Mouse (Mus musculus) forebrain, postnatal 0 days (tissue): ENCODE results near the gene Ehd3. TPM values are rescaled to one million over a fixed set of nuclear protein-coding genes. Genes with fewer than 3 reads are reported as not detected.
"Not testable (repeated sequence)": the region's sequence is repeated elsewhere in the genome, so short reads cannot be mapped to it uniquely, and the experiment has no call there.

Source experiments
- ATAC-seq: fragments of 200-750 bp; cut with Nextera tagmentation; 2 replicates; pipeline ENCODE4 v1.8.0; 2017; ENCODE audit warnings: mild to moderate bottlenecking, moderate library complexity
- DNase-seq: peaks from one replicate; pipeline ENCODE4 v3.0.0-alpha.2; 2015
- H3K27ac ChIP-seq: fragments of 300-500 bp; sonication (generic); 2 replicates; pipeline ENCODE4 v1.5.1; 2014; ENCODE audit warnings: low read depth, mild to moderate bottlenecking, antibody characterized with exemption, low read length, moderate library complexity, mixed read lengths
- H3K27me3 ChIP-seq: fragments of 300-500 bp; sonication (generic); 2 replicates; pipeline ENCODE4 v1.6.1; 2014; ENCODE audit warnings: mild to moderate bottlenecking, low read length, mixed read lengths; ENCODE audit not compliant: insufficient read depth
- H3K36me3 ChIP-seq: fragments of 300-500 bp; sonication (generic); 2 replicates; pipeline ENCODE4 v1.6.1; 2014; ENCODE audit warnings: mild to moderate bottlenecking, moderate library complexity; ENCODE audit not compliant: insufficient read depth
- H3K4me1 ChIP-seq: fragments of 300-500 bp; sonication (generic); 2 replicates; pipeline ENCODE4 v1.6.1; 2014; ENCODE audit warnings: antibody characterized with exemption; ENCODE audit not compliant: insufficient read depth
- H3K4me2 ChIP-seq: fragments of 300-500 bp; sonication (generic); 2 replicates; pipeline ENCODE4 v1.6.1; 2014; ENCODE audit warnings: low read depth, mild to moderate bottlenecking, moderate library complexity
- H3K4me3 ChIP-seq: fragments of 300-500 bp; sonication (generic); 2 replicates; pipeline ENCODE4 v1.5.1; 2014; ENCODE audit warnings: low read depth, low read length, mixed read lengths
- H3K9ac ChIP-seq: fragments of 300-500 bp; sonication (generic); 2 replicates; pipeline ENCODE4 v1.6.1; 2014; ENCODE audit warnings: mild to moderate bottlenecking
- H3K9me3 ChIP-seq: fragments of 300-500 bp; sonication (generic); 2 replicates; pipeline ENCODE4 v1.6.1; 2016; ENCODE audit warnings: low read length
- CTCF ChIP-seq: sonication (generic); IDR thresholded peaks from 2 replicates; pipeline ENCODE4 v1.5.1; 2016; ENCODE audit warnings: antibody characterized with exemption, control low read depth, low read depth
- WGBS: fragments of 180-500 bp; shearing (Covaris S2); extraction: QIAGEN DNeasy Blood & Tissue Kit; methylation state at CpG from one replicate; pipeline ENCODE4 v1.1.7; 2014; 5-methylcytosine and 5-hydroxymethylcytosine counted together
- polyA plus RNA-seq: library from polyadenylated mRNA; unstranded; fragments of >200 nt; fragmentation: Nextera tagmentation; extraction: Ambion mirVana; gene quantifications from 2 replicates; pipeline ENCODE4 v1.2.1, GENCODE M21; 2015
- total RNA-seq: library from RNA; depleted of rRNA; stranded (reverse); fragments of >200 nt; gene quantifications from 2 replicates; pipeline ENCODE4 v1.2.3, GENCODE M21; 2014

The Ehd3 gene
- total and polyA plus RNA-seq, 2 experiments from 2014 or later = 22.1 to 39.0 TPM

- no peaks in the 10 kb centered on the region for H3K36me3 ChIP-seq
- DNase-seq = no peak
- ATAC-seq = no peak
- no peak overlapping the region for H3K27ac ChIP-seq
- no peaks in the 10 kb centered on the region for H3K27me3 ChIP-seq
- no peak overlapping the region for H3K4me2 ChIP-seq
- no peaks in the 10 kb centered on the region for H3K4me1 ChIP-seq
- no peak overlapping the region for H3K9ac ChIP-seq
- no peak overlapping the region for H3K4me3 ChIP-seq
- no peak for TF ChIP-seq CTCF
- no peaks in the 10 kb centered on the region for H3K9me3 ChIP-seq
- WGBS = 41% methylated on average over 3 of the region's 3 CpGs
These were observed 35.3 kb downstream of the Ehd3 start for GRCm38 (mm10) chr17:73839086-73839835.

GRCm38 (mm10) chr17:73839876-73840275, 35.9 kb downstream of the Ehd3 start:
- H3K4me1 ChIP-seq, H3K9ac ChIP-seq, H3K9me3 ChIP-seq, H3K4me3 ChIP-seq, ATAC-seq, H3K4me2 ChIP-seq, H3K27me3 ChIP-seq, H3K27ac ChIP-seq, H3K36me3 ChIP-seq, DNase-seq: not testable (repeated sequence)
- WGBS = 22% methylated on average over 1 of the region's 1 CpGs

- Histone ChIP-seq H3K4me3 (no peak overlapping the region), H3K27ac (no peak overlapping the region), H3K4me1 (no peaks in the 10 kb centered on the region), H3K27me3 (no peaks in the 10 kb centered on the region), H3K9ac (no peak overlapping the region), H3K9me3 (no peaks in the 10 kb centered on the region), H3K36me3 (no peaks in the 10 kb centered on the region), H3K4me2 (no peak overlapping the region)
- TF ChIP-seq CTCF = no peak
- DNase-seq (no peak), ATAC-seq (no peak)
- WGBS = 90% methylated on average over 1 of the region's 1 CpGs
These were observed 39.0 kb downstream of the Ehd3 start for GRCm38 (mm10) chr17:73842963-73843362.

- no peak for ATAC-seq
- H3K4me1 ChIP-seq = no peaks in the 10 kb centered on the region
- no peak overlapping the region for H3K4me3 ChIP-seq
- H3K9me3 ChIP-seq = no peaks in the 10 kb centered on the region
- no peak for TF ChIP-seq CTCF
- H3K4me2 ChIP-seq = no peak overlapping the region
- H3K36me3 ChIP-seq = no peaks in the 10 kb centered on the region
- no peaks in the 10 kb centered on the region for H3K27me3 ChIP-seq
- DNase-seq = no peak
- no peak overlapping the region for H3K9ac ChIP-seq
- 79% methylated on average over 3 of the region's 3 CpGs for WGBS
- no peak overlapping the region for H3K27ac ChIP-seq
These were observed 41.7 kb downstream of the Ehd3 start for GRCm38 (mm10) chr17:73845632-73846031.

GRCm38 (mm10) chr17:73847399-73847798, 43.5 kb downstream of the Ehd3 start:
- H3K4me3 ChIP-seq = no peak overlapping the region
- 85% methylated on average over 1 of the region's 1 CpGs for WGBS
- H3K36me3 ChIP-seq = no peaks in the 10 kb centered on the region
- no peaks in the 10 kb centered on the region for H3K27me3 ChIP-seq
- H3K4me2 ChIP-seq = no peak overlapping the region
- TF ChIP-seq CTCF = no peak
- no peaks in the 10 kb centered on the region for H3K9me3 ChIP-seq
- DNase-seq = no peak
- no peak for ATAC-seq
- H3K4me1 ChIP-seq = no peaks in the 10 kb centered on the region
- H3K27ac ChIP-seq = no peak overlapping the region
- H3K9ac ChIP-seq = no peak overlapping the region

GRCm38 (mm10) chr17:73853041-73853440, 49.1 kb downstream of the Ehd3 start:
- Histone ChIP-seq H3K9me3 (no peaks in the 10 kb centered on the region), H3K27ac (no peak overlapping the region), H3K9ac (no peak overlapping the region), H3K4me2 (no peak overlapping the region), H3K4me1 (no peaks in the 10 kb centered on the region), H3K27me3 (no peaks in the 10 kb centered on the region), H3K4me3 (no peak overlapping the region), H3K36me3 (no peaks in the 10 kb centered on the region)
- DNase-seq (no peak), ATAC-seq (no peak)
- WGBS = 91% methylated on average over 11 of the region's 11 CpGs
- TF ChIP-seq CTCF = no peak

GRCm38 (mm10) chr17:73853717-73854116, 49.8 kb downstream of the Ehd3 start:
- DNase-seq (no peak), ATAC-seq (no peak)
- no peaks in the 10 kb centered on the region for H3K9me3 ChIP-seq
- 53% methylated on average over 4 of the region's 4 CpGs for WGBS
- no peak overlapping the region for H3K4me3 ChIP-seq
- H3K9ac ChIP-seq = no peak overlapping the region
- no peak overlapping the region for H3K27ac ChIP-seq
- TF ChIP-seq CTCF = no peak
- no peak overlapping the region for H3K4me2 ChIP-seq
- H3K4me1 ChIP-seq = no peaks in the 10 kb centered on the region
- H3K27me3 ChIP-seq = no peaks in the 10 kb centered on the region
- no peaks in the 10 kb centered on the region for H3K36me3 ChIP-seq
